Mouse (Mus musculus): ENCODE measurements around the gene Fbxw10. TPM values are rescaled to one million over a fixed set of nuclear protein-coding genes. Genes with fewer than 3 reads are reported as not detected.

The Fbxw10 gene
- total and polyA plus RNA-seq, 2 experiments from 2014 or later, result 0.36 to 0.37 TPM

DNA sequence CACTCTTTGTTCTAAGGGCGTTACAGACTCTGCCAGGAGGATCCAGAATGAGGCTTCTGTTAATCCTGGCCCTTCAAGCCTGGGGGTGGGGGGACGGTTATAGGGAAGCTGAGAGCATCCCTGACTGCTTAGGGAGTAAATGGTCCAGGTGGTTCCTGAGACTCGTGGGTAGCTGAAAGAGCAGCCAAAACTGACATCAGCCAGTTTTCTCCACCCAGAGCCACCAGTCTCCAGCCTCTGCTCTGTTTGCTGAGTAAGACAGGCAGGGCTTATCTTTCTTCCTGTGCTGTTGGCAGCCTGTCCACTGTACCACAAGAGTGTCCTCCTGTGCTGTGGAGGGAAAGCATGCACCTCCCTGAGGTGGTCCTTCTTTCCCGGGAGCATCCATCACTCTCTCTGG is 32.2 kb upstream of the Fbxw10 start:
- Histone ChIP-seq H3K9ac (replicated peaks; ENCODE audit: low read length) (no peak overlapping the region), H3K27ac (no peak overlapping the region), H3K36me3 (ENCODE audit: insufficient read depth, low read length) (no peaks in the 10 kb centered on the region), H3K9me3 (ENCODE audit: low read length) (no peaks in the 10 kb centered on the region), H3K4me2 (ENCODE audit: low read depth, low read length) (no peak overlapping the region), H3K4me1 (ENCODE audit: insufficient read depth, low read length) (no peaks in the 10 kb centered on the region), H3K27me3 (ENCODE audit: insufficient read depth, low read length) (no peaks in the 10 kb centered on the region), H3K4me3 (ENCODE audit: low read length) (no peak overlapping the region)
- WGBS, result 60% methylated on average over 4 of the region's 4 CpGs
- ATAC-seq, result no peak
- DNase-seq (ENCODE audit: low spot score), result no peak
- TF ChIP-seq CTCF (IDR thresholded peaks at IDR 0.05; ENCODE audit: low read depth), result no peak

DNA sequence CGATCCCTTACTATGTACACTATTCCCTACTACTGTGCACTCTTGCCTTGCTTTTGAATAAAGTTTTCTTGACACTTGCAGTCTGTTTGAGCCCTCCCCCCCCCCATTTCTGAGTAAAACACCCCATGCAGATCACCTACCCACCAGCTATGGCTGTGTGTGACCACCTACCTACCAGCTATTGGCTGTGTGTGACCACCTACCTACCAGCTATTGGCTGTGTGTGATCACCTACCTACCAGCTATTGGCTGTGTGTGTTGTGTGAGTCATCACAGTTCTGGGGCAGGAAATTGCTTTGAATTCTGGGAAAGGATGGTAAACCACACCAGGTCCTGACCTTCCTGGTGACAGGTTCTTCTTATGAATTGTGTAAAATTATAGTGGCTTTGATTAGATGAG is 31.4 kb upstream of the Fbxw10 start:
- H3K4me2 ChIP-seq (ENCODE audit: low read depth, low read length), result no peak overlapping the region
- no peak overlapping the region for H3K27ac ChIP-seq
- no peaks in the 10 kb centered on the region for H3K9me3 ChIP-seq (ENCODE audit: low read length)
- no peaks in the 10 kb centered on the region for H3K27me3 ChIP-seq (ENCODE audit: insufficient read depth, low read length)
- no peak for TF ChIP-seq CTCF (IDR thresholded peaks at IDR 0.05; ENCODE audit: low read depth)
- ATAC-seq (no peak), DNase-seq (ENCODE audit: low spot score) (no peak)
- WGBS, result 89% methylated on average over 1 of the region's 1 CpGs
- H3K9ac ChIP-seq (replicated peaks; ENCODE audit: low read length), result no peak overlapping the region
- no peaks in the 10 kb centered on the region for H3K36me3 ChIP-seq (ENCODE audit: insufficient read depth, low read length)
- H3K4me3 ChIP-seq (ENCODE audit: low read length), result no peak overlapping the region
- H3K4me1 ChIP-seq (ENCODE audit: insufficient read depth, low read length), result peaks cover 5% of the 10 kb centered on the region; the same call in 1 of the 2 replicates

DNA sequence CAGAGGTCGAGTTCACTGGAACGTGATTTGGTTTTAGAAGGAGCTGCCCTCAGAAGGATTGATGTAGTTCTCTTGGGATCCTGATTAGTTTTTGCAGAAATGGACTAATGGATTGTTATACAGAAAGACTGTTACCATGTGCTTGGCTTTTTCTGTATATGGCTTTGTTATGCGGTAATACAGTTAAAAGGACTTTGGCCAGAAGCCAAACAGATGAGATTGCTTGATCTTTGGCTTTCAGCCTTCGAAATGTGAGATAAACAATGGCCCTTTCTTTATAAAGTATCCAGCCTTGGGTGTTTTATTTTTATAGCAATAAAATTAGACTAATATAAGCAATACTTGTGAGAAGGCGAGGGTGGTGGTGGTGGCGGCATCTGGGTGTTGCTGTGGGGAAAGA is 30.3 kb upstream of the Fbxw10 start:
- peak; percentile 5 for DNase-seq (ENCODE audit: low spot score)
- Histone ChIP-seq H3K9me3 (ENCODE audit: low read length) (no peaks in the 10 kb centered on the region), H3K36me3 (ENCODE audit: insufficient read depth, low read length) (no peaks in the 10 kb centered on the region), H3K4me3 (ENCODE audit: low read length) (no peak overlapping the region), H3K4me1 (ENCODE audit: insufficient read depth, low read length) (peaks cover 5% of the 10 kb centered on the region; the same call in 1 of the 2 replicates), H3K27me3 (ENCODE audit: insufficient read depth, low read length) (no peaks in the 10 kb centered on the region), H3K4me2 (ENCODE audit: low read depth, low read length) (no peak overlapping the region), H3K27ac (no peak overlapping the region), H3K9ac (replicated peaks; ENCODE audit: low read length) (no peak overlapping the region)
- WGBS, result 63% methylated on average over 6 of the region's 6 CpGs
- ATAC-seq, result no peak
- no peak for TF ChIP-seq CTCF (IDR thresholded peaks at IDR 0.05; ENCODE audit: low read depth)

DNA sequence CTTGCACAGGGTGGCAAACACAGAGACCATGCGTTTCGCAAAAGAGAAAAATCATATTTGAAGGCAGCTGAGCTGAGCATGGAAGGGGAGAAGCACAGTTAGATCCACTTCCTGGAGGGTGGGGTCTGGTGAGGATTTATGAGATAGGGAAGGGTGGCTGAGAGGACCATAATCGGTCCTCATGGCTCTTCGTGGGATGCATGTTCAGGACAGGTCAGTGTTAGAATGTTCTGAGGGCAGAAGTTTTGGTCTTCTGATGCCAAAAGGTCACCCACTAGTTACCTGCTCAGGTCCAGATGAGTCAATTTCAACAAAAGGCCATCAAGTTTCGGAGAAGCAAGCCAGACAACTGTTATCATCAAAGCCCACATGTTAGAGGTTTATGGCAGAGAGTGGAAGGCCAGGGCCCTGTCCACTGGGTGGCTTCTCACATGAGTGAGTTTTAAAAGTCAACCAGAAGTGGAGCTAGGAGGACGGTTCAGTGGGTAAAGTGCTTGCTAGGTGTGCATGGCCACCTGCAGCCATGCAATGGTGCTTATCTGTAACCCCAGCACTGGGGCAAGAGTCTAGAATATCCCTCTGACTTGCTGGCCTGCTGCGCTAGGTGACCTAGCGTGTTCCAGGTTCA is 27.7 kb upstream of the Fbxw10 start:
- no peaks in the 10 kb centered on the region for H3K36me3 ChIP-seq (ENCODE audit: insufficient read depth, low read length)
- H3K27me3 ChIP-seq (ENCODE audit: insufficient read depth, low read length), result no peaks in the 10 kb centered on the region
- no peak for ATAC-seq
- peaks cover 8% of the 10 kb centered on the region; the same call in 1 of the 2 replicates for H3K4me1 ChIP-seq (ENCODE audit: insufficient read depth, low read length)
- no peak overlapping the region for H3K4me2 ChIP-seq (ENCODE audit: low read depth, low read length)
- WGBS, result 93% methylated on average over 8 of the region's 8 CpGs
- no peak for DNase-seq (ENCODE audit: low spot score)
- H3K27ac ChIP-seq, result no peak overlapping the region
- H3K4me3 ChIP-seq (ENCODE audit: low read length), result no peak overlapping the region
- no peak for TF ChIP-seq CTCF (IDR thresholded peaks at IDR 0.05; ENCODE audit: low read depth)
- H3K9me3 ChIP-seq (ENCODE audit: low read length), result no peaks in the 10 kb centered on the region
- no peak overlapping the region for H3K9ac ChIP-seq (replicated peaks; ENCODE audit: low read length)

DNA sequence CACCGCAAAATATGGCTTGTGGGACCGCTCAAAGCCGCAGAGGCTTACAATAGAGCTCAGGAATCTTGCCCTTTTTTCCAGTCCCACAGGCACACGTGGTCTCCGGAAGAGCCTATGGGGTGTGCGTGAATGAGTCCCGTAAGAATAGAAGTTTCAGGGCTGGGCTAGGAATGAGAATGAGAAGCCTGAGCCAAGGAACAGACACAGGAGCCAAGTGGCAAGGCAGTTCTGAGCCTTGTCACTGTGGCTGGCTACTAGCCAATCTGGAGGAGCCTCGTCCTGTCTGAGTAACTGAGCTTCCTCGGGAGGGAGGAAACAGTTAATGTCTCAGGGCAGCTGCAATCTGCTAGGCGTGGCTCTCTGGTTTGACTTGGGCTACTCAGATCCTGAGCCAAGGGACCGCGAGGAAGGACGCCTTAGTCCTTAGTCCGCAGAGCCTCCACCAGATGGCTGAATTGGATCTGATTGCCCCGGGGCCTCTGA is 26.8 kb upstream of the Fbxw10 start, which contains the start of gene Trim16:
TSS of gene Trim16 (plus strand) at position 173 of the 483 bp plus-strand sequence.
- Histone ChIP-seq H3K4me2 (ENCODE audit: low read depth, low read length) (peak within 1 kb of the TSS; percentile 72), H3K4me3 (ENCODE audit: low read length) (peak within 1 kb of the TSS; percentile 37), H3K9me3 (ENCODE audit: low read length) (no peaks in the 10 kb centered on the region), H3K27ac (peak within 1 kb of the TSS; percentile 11; the same call in 1 of the 2 replicates), H3K27me3 (ENCODE audit: insufficient read depth, low read length) (no peaks in the 10 kb centered on the region), H3K4me1 (ENCODE audit: insufficient read depth, low read length) (peaks cover 8% of the 10 kb centered on the region; the same call in 1 of the 2 replicates), H3K9ac (replicated peaks; ENCODE audit: low read length) (peak within 1 kb of the TSS; percentile 14), H3K36me3 (ENCODE audit: insufficient read depth, low read length) (no peaks in the 10 kb centered on the region)
- TF ChIP-seq CTCF (IDR thresholded peaks at IDR 0.05; ENCODE audit: low read depth), result no peak
- 5% methylated on average over 15 of the region's 15 CpGs for WGBS
- ATAC-seq (peak; percentile 87), DNase-seq (ENCODE audit: low spot score) (peak; percentile 81)

DNA sequence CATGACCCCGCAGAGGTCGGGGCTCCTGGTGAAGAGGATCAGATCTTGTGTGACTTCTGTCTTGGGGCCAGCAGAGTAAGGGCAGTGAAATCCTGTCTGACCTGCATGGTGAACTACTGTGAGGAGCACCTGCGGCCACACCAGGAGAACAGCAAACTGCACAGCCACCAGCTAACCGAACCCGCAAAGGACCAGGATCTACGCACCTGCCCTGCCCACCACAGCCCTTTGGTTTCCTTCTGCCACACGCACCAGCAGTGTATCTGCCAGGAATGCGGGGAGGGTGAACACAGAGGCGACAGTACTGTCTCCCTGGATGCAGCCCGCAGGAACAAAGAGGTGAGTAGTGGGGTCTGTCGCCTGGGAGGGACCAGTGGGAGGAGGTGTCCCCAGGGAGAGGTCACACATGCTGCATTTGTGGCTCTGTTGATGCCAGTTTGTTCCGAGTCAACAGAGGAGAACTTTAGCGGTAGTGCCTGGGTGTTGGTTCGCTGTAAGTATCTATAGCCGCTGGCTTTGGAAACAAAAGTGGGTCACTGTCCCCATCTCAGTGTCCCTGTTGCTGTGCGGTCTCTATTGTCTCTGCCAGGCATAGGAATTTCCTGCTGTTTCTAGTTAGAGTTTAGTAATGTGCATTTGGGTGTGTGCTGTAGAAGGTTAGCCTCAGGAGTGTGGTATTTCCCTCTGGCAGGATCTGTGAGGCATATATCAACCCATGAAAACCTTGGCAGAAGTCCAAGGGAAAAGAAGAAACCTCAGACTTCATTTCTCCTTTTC is 26.0 kb upstream of the Fbxw10 start:
- peak overlapping the region; percentile 72 for H3K4me2 ChIP-seq (ENCODE audit: low read depth, low read length)
- H3K9me3 ChIP-seq (ENCODE audit: low read length), result no peaks in the 10 kb centered on the region
- peak overlapping the region; percentile 14 for H3K9ac ChIP-seq (replicated peaks; ENCODE audit: low read length)
- H3K27ac ChIP-seq, result peak overlapping the region; percentile 11; the same call in 1 of the 2 replicates
- DNase-seq (ENCODE audit: low spot score) (peak; percentile 44), ATAC-seq (peak; percentile 50; the same call in 1 of the 2 replicates)
- peaks cover 8% of the 10 kb centered on the region; the same call in 1 of the 2 replicates for H3K4me1 ChIP-seq (ENCODE audit: insufficient read depth, low read length)
- 11% methylated on average over 16 of the region's 16 CpGs for WGBS
- TF ChIP-seq CTCF (IDR thresholded peaks at IDR 0.05; ENCODE audit: low read depth), result no peak
- H3K27me3 ChIP-seq (ENCODE audit: insufficient read depth, low read length), result no peaks in the 10 kb centered on the region
- H3K36me3 ChIP-seq (ENCODE audit: insufficient read depth, low read length), result no peaks in the 10 kb centered on the region
- peak overlapping the region; percentile 37 for H3K4me3 ChIP-seq (ENCODE audit: low read length)
